Mouse (Mus musculus) kidney, embryonic 14.5 days (tissue): ENCODE measurements at regions not wholly inside any gene's neighbourhood (a gene's known extent, or its start where the extent isn't known, plus 50 kb on each side); places are given as distances from the start of the nearest gene placed in this dataset.

Experiments used
- ATAC-seq: fragments of 200-750 bp; cut with Nextera tagmentation; 2 replicates; pipeline ENCODE4 v1.8.0; 2017; ENCODE audit warnings: moderate number of reproducible peaks, mild to moderate bottlenecking, moderate TSS enrichment, moderate library complexity; ENCODE audit not compliant: low FRiP score, low TSS enrichment
- H3K27ac ChIP-seq: fragments of 300-500 bp; sonication (generic); 2 replicates; pipeline ENCODE4 v1.5.1; 2014; ENCODE audit warnings: low read depth, mild to moderate bottlenecking, low read length, moderate library complexity, mixed read lengths
- H3K27me3 ChIP-seq: fragments of 300-500 bp; sonication (generic); 2 replicates; pipeline ENCODE4 v1.6.1; 2014; ENCODE audit warnings: mild to moderate bottlenecking, low read length; ENCODE audit not compliant: control insufficient read depth, insufficient read depth
- H3K36me3 ChIP-seq: fragments of 300-500 bp; sonication (generic); 2 replicates; pipeline ENCODE4 v1.6.1; 2014; ENCODE audit warnings: low read length, mixed read lengths; ENCODE audit not compliant: control insufficient read depth, insufficient read depth
- H3K4me1 ChIP-seq: fragments of 300-500 bp; sonication (generic); 2 replicates; pipeline ENCODE4 v1.6.1; 2014; ENCODE audit warnings: low read length, mixed read lengths; ENCODE audit not compliant: control insufficient read depth, insufficient read depth
- H3K4me2 ChIP-seq: fragments of 300-500 bp; sonication (generic); replicated peaks from 2 replicates; pipeline ENCODE4 v1.6.1; 2014; ENCODE audit warnings: low read depth, mild to moderate bottlenecking, low read length
- H3K4me3 ChIP-seq: fragments of 300-500 bp; sonication (generic); 2 replicates; pipeline ENCODE4 v1.5.1; 2014; ENCODE audit warnings: mild to moderate bottlenecking, low read length
- H3K9ac ChIP-seq: fragments of 300-500 bp; sonication (generic); 2 replicates; pipeline ENCODE4 v1.6.1; 2014; ENCODE audit warnings: low read depth, mild to moderate bottlenecking, low read length, moderate library complexity
- H3K9me3 ChIP-seq: fragments of 300-500 bp; sonication (generic); 2 replicates; pipeline ENCODE4 v1.6.1; 2016; ENCODE audit warnings: low read length; ENCODE audit not compliant: control insufficient read depth
- WGBS: fragments of 180-500 bp; shearing (Covaris S2); extraction: QIAGEN DNeasy Blood & Tissue Kit; methylation state at CpG from one replicate; pipeline ENCODE4 v1.1.7; 2014; 5-methylcytosine and 5-hydroxymethylcytosine counted together

DNA sequence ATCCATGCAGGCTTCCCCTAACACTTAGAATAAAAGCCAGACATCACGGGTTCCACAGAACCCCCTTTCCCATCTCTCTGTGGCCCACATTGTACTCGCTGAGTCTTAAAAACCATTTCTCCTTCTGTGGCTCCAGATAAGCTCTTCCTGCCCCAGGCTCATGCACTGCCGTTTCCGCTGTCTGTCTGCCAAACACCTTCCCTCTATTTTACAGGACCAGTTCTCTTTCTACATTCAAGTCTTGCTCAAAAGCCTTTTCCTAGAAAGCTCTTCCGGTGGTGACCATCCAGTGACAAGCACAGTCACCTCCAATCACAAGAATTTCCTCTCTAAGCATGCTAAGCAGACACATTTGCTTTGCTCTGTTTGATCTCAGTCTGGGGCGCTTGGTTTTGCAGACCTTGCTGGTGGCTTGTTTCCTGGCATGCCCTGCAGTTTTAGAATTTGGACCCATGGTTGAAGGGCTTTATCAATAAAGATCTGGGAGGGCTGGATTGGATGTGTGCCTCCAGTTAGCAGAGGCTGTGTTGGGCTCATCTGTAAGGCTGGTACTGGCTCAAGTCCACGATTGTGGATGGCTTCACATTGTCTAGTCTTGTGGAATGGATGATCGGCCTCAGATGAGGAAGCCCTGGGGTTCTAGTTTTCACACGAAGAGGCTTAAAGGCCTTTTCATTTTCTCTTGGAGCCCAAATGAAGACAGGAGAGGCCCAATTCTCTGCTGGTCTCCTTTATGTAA is 87.8 kb upstream of the Lhx1 start:
- Histone ChIP-seq H3K4me2 (no peak overlapping the region), H3K9me3 (no peaks in the 10 kb centered on the region), H3K27me3 (no peaks in the 10 kb centered on the region), H3K9ac (no peak overlapping the region), H3K27ac (no peak overlapping the region), H3K36me3 (no peaks in the 10 kb centered on the region), H3K4me1 (peaks cover 16% of the 10 kb centered on the region), H3K4me3 (no peak overlapping the region)
- 78% methylated on average over 9 of the region's 9 CpGs for WGBS
- no peak for ATAC-seq

DNA sequence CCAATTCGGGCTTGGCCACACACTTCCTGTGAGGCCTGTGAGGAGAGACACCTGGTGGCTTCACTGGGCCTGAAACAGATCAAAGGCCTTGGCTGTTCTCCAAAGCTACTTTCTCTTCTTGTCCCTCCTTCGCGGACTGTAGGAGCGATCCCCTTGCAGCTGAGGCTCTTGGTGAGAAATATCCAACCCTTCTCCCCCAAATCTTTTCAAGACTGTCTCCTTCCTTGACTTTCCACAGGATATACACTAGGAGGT is 86.2 kb upstream of the Lhx1 start:
- 8% methylated on average over 4 of the region's 4 CpGs for WGBS
- no peak overlapping the region for H3K9ac ChIP-seq
- no peak for ATAC-seq

DNA sequence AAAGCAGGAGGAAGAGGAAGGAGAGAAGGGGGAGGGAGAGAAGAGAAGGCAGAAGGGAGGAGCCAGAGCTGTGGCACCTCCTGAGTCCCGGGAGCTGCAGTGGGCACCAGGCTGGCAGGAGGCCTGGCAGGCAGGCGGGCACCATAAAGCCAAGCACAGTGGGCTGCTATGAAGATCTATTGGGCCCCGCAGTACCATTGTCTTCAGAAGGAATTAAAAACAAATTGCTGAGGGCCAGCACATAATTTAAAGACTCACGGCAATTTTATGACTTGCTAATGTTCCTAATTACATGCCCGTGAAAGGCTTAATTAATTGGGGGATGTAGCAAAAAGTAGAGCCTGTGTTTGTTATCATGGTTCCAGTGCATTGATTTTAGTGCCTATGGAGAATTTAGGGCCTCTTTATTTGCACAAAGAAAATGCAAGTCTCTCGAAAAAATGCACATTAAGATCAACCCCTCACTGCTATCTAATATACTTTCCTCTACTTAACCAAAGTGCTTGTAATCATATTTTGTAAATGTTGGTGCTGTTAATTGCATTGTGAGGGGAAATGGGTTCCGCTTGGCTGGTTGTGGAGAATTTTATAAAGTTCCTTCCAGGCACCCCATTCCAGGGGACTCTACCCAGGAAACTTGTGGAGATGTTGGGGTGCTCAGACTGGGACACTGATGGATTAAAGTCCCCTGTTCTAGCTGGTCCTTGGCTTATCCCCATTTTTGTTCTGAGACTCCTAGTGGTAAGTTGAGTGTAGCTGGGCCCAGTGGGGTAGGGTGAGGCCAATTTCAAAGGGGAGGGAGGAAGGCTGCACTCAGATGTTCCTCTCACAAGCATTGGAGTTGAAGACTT is 85.7 kb upstream of the Lhx1 start:
- H3K4me3 ChIP-seq: no peak overlapping the region
- 0 out of 2 replicates have a peak, but pooled peaks have one; percentile 49 for ATAC-seq
- no peaks in the 10 kb centered on the region for H3K27me3 ChIP-seq
- H3K9me3 ChIP-seq: no peaks in the 10 kb centered on the region
- H3K36me3 ChIP-seq: no peaks in the 10 kb centered on the region
- 28% methylated on average over 7 of the region's 7 CpGs for WGBS
- no peak overlapping the region for H3K4me2 ChIP-seq
- H3K9ac ChIP-seq: no peak overlapping the region
- peaks cover 16% of the 10 kb centered on the region for H3K4me1 ChIP-seq
- H3K27ac ChIP-seq: no peak overlapping the region

More for the DNA sequence above, 86.2 kb upstream of the Lhx1 start:
- H3K9me3 ChIP-seq: no peaks in the 10 kb centered on the region
- no peaks in the 10 kb centered on the region for H3K36me3 ChIP-seq
- H3K4me2 ChIP-seq: no peak overlapping the region
- no peaks in the 10 kb centered on the region for H3K27me3 ChIP-seq
- no peak overlapping the region for H3K27ac ChIP-seq
- H3K4me3 ChIP-seq: no peak overlapping the region
- H3K4me1 ChIP-seq: peaks cover 16% of the 10 kb centered on the region

DNA sequence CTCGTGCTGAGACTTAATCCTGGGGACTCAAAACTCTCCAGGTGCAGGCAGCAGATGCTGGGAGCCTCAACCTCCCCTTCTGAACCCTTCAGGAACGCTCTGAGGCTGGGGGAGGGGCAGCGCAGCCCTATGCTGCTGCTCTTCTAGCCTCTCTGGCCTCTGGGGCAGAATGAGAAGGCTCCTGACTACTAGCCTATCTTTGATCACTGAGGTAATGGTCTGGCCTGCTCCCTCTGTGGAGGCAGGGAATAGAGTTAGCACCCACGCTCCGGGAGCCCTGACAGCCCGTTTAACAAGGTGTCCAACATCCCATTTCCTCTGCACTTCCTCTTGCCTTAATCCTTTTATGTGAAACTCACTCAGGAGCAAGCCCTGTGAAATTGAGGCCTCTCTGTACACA is 79.4 kb upstream of the Lhx1 start:
- H3K4me1 ChIP-seq: peaks cover 14% of the 10 kb centered on the region
- 0 out of 2 replicates have a peak, but pooled peaks have one; percentile 76 for ATAC-seq
- no peaks in the 10 kb centered on the region for H3K27me3 ChIP-seq
- WGBS: under 1% methylated on average over 6 of the region's 6 CpGs
- H3K9ac ChIP-seq: no peak overlapping the region
- H3K4me3 ChIP-seq: no peak overlapping the region
- no peak overlapping the region; the same call in 1 of the 2 replicates for H3K4me2 ChIP-seq
- H3K27ac ChIP-seq: no peak overlapping the region
- H3K36me3 ChIP-seq: no peaks in the 10 kb centered on the region
- H3K9me3 ChIP-seq: no peaks in the 10 kb centered on the region

DNA sequence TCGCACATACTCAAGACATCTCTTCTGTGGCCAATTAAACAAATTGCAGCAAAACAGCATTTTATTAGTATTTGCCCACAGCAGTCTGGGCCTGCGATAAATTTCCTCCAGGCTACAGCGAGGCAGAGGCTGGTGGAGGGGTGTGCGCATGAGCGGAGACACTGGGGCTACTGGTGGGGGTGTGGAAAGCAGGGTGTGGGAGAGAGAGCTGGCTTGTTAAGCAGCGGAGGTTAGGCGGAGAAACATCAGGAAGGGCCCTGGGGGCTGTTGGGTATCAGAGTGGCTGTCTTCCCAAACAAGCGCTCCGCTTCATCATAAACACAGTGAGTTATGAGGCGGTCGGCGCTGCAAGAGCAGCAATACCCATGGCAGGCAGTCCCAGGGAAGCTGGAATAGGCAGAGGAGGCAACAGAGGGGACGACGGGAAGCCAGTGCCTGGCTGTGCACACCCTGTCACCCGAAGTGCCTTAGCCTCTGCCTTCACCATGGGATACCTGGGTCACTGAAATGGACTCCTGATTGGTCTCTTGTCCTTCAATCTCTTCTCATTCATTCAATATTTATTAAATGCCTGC is 74.0 kb upstream of the Lhx1 start:
- H3K36me3 ChIP-seq: no peaks in the 10 kb centered on the region
- H3K27me3 ChIP-seq: peaks cover 5% of the 10 kb centered on the region; the same call in 1 of the 2 replicates
- H3K9me3 ChIP-seq: no peaks in the 10 kb centered on the region
- peak overlapping the region; percentile 31 for H3K4me2 ChIP-seq
- ATAC-seq: peak; percentile 78
- WGBS: 17% methylated on average over 15 of the region's 15 CpGs
- H3K9ac ChIP-seq: peak overlapping the region; percentile 34; the same call in 1 of the 2 replicates
- no peak overlapping the region for H3K4me3 ChIP-seq
- H3K4me1 ChIP-seq: peaks cover 12% of the 10 kb centered on the region
- no peak overlapping the region for H3K27ac ChIP-seq

DNA sequence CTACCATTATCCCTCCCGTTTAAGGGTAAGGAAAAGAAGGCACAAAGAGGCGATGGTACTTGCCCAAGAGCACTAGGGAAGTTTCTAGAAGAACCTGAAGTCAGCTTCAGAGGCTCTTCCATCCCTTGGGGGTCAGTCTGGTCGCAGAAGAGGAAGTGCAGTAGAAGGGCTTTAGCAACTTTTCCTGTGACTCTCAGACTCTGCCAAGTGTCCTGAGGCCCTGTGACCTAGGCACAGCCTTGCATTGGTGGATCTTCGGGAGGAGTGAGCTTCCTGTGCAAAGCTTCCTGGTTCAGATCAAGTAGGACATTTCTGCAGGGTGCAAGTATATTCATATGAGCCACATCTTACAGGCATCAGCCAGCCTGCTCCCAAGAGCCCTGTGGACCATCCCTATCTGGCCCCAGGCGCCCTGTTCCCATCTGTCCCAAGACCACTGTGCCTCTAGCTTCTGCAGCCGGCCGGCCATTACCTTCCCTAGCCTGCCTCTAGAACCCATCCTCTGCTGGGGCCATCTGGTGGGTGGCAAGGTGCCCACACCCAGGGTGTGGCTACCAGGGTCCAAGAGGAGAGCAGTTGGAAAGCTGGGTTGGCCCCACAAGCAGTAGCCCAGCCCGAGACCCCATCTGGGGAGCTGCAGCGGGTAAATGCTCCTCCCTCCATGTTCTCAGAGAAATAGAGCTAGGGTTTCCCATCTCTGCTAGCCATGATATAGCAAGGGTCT is 72.4 kb upstream of the Lhx1 start:
- Histone ChIP-seq H3K4me2 (no peak overlapping the region), H3K27ac (no peak overlapping the region), H3K27me3 (peaks cover 5% of the 10 kb centered on the region; the same call in 1 of the 2 replicates), H3K9ac (no peak overlapping the region), H3K36me3 (no peaks in the 10 kb centered on the region), H3K4me1 (peaks cover 7% of the 10 kb centered on the region), H3K4me3 (no peak overlapping the region), H3K9me3 (no peaks in the 10 kb centered on the region)
- 83% methylated on average over 9 of the region's 9 CpGs for WGBS
- ATAC-seq: no peak

DNA sequence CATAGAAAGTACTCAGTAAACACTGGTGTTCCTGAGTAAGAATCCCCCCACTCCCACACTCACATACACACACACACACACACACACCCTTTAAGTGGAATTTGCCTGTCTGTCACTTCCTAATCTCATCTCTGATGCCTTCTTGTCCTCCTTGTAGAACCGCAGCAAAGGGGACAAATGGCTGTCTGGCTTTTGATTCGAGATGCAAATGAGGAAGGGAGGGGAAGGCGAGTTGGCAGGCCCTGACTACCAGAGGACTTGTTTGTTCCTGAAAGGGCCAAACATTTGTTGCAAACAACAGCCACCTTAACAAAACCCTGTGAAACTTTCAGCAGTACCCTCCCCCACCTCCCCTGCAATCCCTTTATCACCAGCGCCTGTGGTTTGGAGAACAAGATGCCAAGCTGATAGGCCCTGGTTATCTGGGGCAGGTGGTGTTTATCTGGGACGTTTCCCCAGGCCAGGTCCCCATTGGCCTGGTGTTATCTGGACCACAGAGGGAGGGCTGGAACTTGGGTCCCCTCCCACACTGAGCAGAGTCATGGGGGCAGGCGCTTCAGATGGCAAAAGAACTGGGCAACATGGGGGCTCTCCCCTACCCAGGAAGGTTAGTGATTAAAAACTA is 67.5 kb upstream of the Lhx1 start:
- H3K36me3 ChIP-seq: no peaks in the 10 kb centered on the region
- no peak overlapping the region for H3K4me3 ChIP-seq
- no peaks in the 10 kb centered on the region; the same call in 1 of the 2 replicates for H3K27me3 ChIP-seq
- no peaks in the 10 kb centered on the region for H3K9me3 ChIP-seq
- 26% methylated on average over 6 of the region's 6 CpGs for WGBS
- no peaks in the 10 kb centered on the region for H3K4me1 ChIP-seq
- no peak for ATAC-seq
- H3K9ac ChIP-seq: no peak overlapping the region
- no peak overlapping the region for H3K27ac ChIP-seq
- no peak overlapping the region for H3K4me2 ChIP-seq

DNA sequence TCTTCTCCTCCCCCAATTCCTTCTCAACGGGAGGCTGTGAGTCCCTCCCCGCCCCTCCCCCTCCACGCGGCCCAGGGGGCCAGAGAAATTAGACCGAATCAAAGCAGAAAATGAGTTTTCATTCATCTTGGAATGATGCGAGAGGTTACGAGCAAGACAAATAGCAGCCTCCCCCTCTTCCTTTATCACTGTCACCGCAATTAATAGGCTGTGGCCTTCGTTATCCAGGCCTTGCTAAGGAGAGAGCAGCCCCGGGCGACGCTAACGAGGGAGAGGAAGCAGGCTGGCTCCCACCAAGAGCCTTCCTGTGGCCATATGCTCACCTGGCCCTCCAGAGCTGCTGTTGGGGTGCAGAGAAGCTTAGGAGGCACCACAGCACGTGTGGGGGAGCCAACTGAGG is 61.8 kb upstream of the Lhx1 start:
- H3K27ac ChIP-seq: no peak overlapping the region

More for the DNA sequence above, 61.8 kb upstream of the Lhx1 start:
- H3K4me2 ChIP-seq: no peak overlapping the region
- no peaks in the 10 kb centered on the region for H3K36me3 ChIP-seq
- H3K9ac ChIP-seq: no peak overlapping the region
- peaks cover 4% of the 10 kb centered on the region; the same call in 1 of the 2 replicates for H3K4me1 ChIP-seq
- 21% methylated on average over 14 of the region's 14 CpGs for WGBS
- no peaks in the 10 kb centered on the region for H3K9me3 ChIP-seq
- no peaks in the 10 kb centered on the region for H3K27me3 ChIP-seq
- no peak overlapping the region for H3K4me3 ChIP-seq
- ATAC-seq: no peak
